Mouse (Mus musculus): ENCODE data around the gene Gm45808. TPM values are rescaled to one million over a fixed set of nuclear protein-coding genes. Genes with fewer than 3 reads are reported as not detected.
"Not testable (repeated sequence)": the region's sequence is repeated elsewhere in the genome, so short reads cannot be mapped to it uniquely, and the experiment has no call there.

Gene Gm45808
- polyA plus RNA-seq, 2 experiments from 2014 or later = not detected

GRCm38 (mm10) chr7:45467090-45467670 is 19.4 kb downstream of the Gm45808 start:
- peak; percentile 15 for ATAC-seq

- peak; percentile 74 for ATAC-seq
These were observed 20.1 kb downstream of the Gm45808 start, which contains the start of gene Bax for GRCm38 (mm10) chr7:45466283-45467089. Bax (minus strand) TSS chr7:45466898.

- no peak for ATAC-seq
These were observed 21.1 kb downstream of the Gm45808 start for GRCm38 (mm10) chr7:45465549-45465948.

- ATAC-seq = no peak
These were observed 21.5 kb downstream of the Gm45808 start for GRCm38 (mm10) chr7:45465112-45465511.

GRCm38 (mm10) chr7:45463987-45464778 is 22.4 kb downstream of the Gm45808 start:
- no peak for ATAC-seq

- not testable (repeated sequence) for ATAC-seq
These were observed 23.7 kb downstream of the Gm45808 start for GRCm38 (mm10) chr7:45462868-45463267.

- ATAC-seq = no peak
These were observed 24.3 kb downstream of the Gm45808 start for GRCm38 (mm10) chr7:45462325-45462724.

GRCm38 (mm10) chr7:45461781-45462180 is 24.8 kb downstream of the Gm45808 start:
- no peak for ATAC-seq

- ATAC-seq = no peak
These were observed 25.3 kb downstream of the Gm45808 start for GRCm38 (mm10) chr7:45461326-45461725.

GRCm38 (mm10) chr7:45460860-45461314 is 25.7 kb downstream of the Gm45808 start:
- ATAC-seq = no peak

- ATAC-seq = no peak
These were observed 26.2 kb downstream of the Gm45808 start for GRCm38 (mm10) chr7:45460377-45460776.

GRCm38 (mm10) chr7:45459564-45460140 is 27.0 kb downstream of the Gm45808 start, which contains the start of gene Ftl1:
Ftl1 (minus strand) TSS chr7:45459884.
- peak; percentile 89 for ATAC-seq

- peak; percentile 45 for ATAC-seq
These were observed 27.7 kb downstream of the Gm45808 start for GRCm38 (mm10) chr7:45458748-45459563.

- ATAC-seq = no peak
These were observed 29.2 kb downstream of the Gm45808 start for GRCm38 (mm10) chr7:45457204-45458060.

- ATAC-seq = no peak
These were observed 29.8 kb downstream of the Gm45808 start for GRCm38 (mm10) chr7:45456721-45457203.

- ATAC-seq = no peak
These were observed 30.5 kb downstream of the Gm45808 start for GRCm38 (mm10) chr7:45455932-45456696.

GRCm38 (mm10) chr7:45454971-45455370 is 31.6 kb downstream of the Gm45808 start:
- ATAC-seq = no peak

GRCm38 (mm10) chr7:45451344-45451982 is 35.1 kb downstream of the Gm45808 start:
- ATAC-seq = peak; percentile 90

GRCm38 (mm10) chr7:45449974-45450373 is 36.6 kb downstream of the Gm45808 start:
- no peak for ATAC-seq

Measured in activated CD4-positive, CD25-positive, alpha-beta regulatory T cell, adult 4 months (primary cell).